Mouse (Mus musculus) MEL (cell line): ENCODE measurements at regions not wholly inside any gene's neighbourhood (a gene's known extent, or its start where the extent isn't known, plus 50 kb on each side); places are given as distances from the start of the nearest gene placed in this dataset.

Source experiments
- CHD1 ChIP-seq: IDR thresholded peaks from 2 replicates; pipeline ENCODE4 v1.6.1; 2012; ENCODE audit warnings: low read depth, mild to moderate bottlenecking, inconsistent platforms, low read length, improper control_type of control experiment
- CTCF ChIP-seq, 3 experiments: IDR thresholded peaks in 2 of 3; conservative IDR thresholded peaks in 1 of 3; 2 replicates each; pipeline ENCODE4 v1.5.1; 2011 to 2012; ENCODE audit warnings: low read length in 3 of 3, low read depth in 2 of 3, mild to moderate bottlenecking in 2 of 3, improper control_type of control experiment in 1 of 3, inconsistent platforms in 1 of 3, mixed read lengths in 1 of 3, moderate library complexity in 1 of 3; ENCODE audit not compliant: control insufficient read depth in 1 of 3, insufficient read depth in 1 of 3, poor library complexity in 1 of 3, severe bottlenecking in 1 of 3
- EP300 ChIP-seq, 2 experiments: IDR thresholded peaks; 2 replicates each; pipeline ENCODE4 v1.6.1; 2011; ENCODE audit warnings: improper control_type of control experiment in 2 of 2, low read length in 2 of 2, low read depth in 1 of 2, mild to moderate bottlenecking in 1 of 2
- GABPA ChIP-seq: IDR thresholded peaks from 2 replicates; pipeline ENCODE4 v1.6.1; 2012; ENCODE audit warnings: low read depth, mild to moderate bottlenecking, inconsistent platforms, low read length, improper control_type of control experiment, moderate library complexity
- MAFK ChIP-seq: IDR thresholded peaks from 2 replicates; pipeline ENCODE4 v1.6.1; 2011; ENCODE audit warnings: low read depth, mild to moderate bottlenecking, low read length, improper control_type of control experiment, borderline replicate concordance
- MAX ChIP-seq: IDR thresholded peaks from 2 replicates; pipeline ENCODE4 v1.6.1; 2011; ENCODE audit warnings: low read length, improper control_type of control experiment
- NRF1 ChIP-seq: IDR thresholded peaks from 2 replicates; pipeline ENCODE4 v1.6.1; 2014; ENCODE audit warnings: low read depth, mild to moderate bottlenecking, inconsistent platforms, low read length, improper control_type of control experiment, moderate library complexity; ENCODE audit not compliant: poor library complexity, insufficient read depth, severe bottlenecking
- POLR2A ChIP-seq, 2 experiments: IDR thresholded peaks; 2 replicates each; pipeline ENCODE4 v1.6.1; 2011 to 2012; ENCODE audit warnings: low read length in 2 of 2, mild to moderate bottlenecking in 2 of 2, control low read depth in 1 of 2, improper control_type of control experiment in 1 of 2, low read depth in 1 of 2, moderate library complexity in 1 of 2; ENCODE audit not compliant: control insufficient read depth in 1 of 2, insufficient read depth in 1 of 2, poor library complexity in 1 of 2
- POLR2AphosphoS5 ChIP-seq: IDR thresholded peaks from 2 replicates; pipeline ENCODE4 v1.6.1; 2012; ENCODE audit warnings: low read depth, borderline replicate concordance, mild to moderate bottlenecking, inconsistent platforms, low read length, moderate library complexity, mixed read lengths
- RCOR1 ChIP-seq: IDR thresholded peaks from 2 replicates; pipeline ENCODE4 v1.6.1; 2012; ENCODE audit warnings: low read depth, mild to moderate bottlenecking, inconsistent platforms, low read length, improper control_type of control experiment
- SMC3 ChIP-seq: IDR thresholded peaks from 2 replicates; pipeline ENCODE4 v1.6.1; 2011; ENCODE audit warnings: low read depth, low read length, improper control_type of control experiment
- USF1 ChIP-seq: IDR thresholded peaks from 2 replicates; pipeline ENCODE4 v1.6.1; 2014; ENCODE audit warnings: low read depth, mild to moderate bottlenecking, inconsistent platforms, low read length, improper control_type of control experiment, moderate library complexity
- USF2 ChIP-seq, 2 experiments: IDR thresholded peaks; 2 replicates each; pipeline ENCODE4 v1.6.1; 2011 to 2012; ENCODE audit warnings: improper control_type of control experiment in 2 of 2, low read length in 2 of 2, borderline replicate concordance in 1 of 2, inconsistent platforms in 1 of 2, low read depth in 1 of 2, mild to moderate bottlenecking in 1 of 2; ENCODE audit not compliant: insufficient read depth in 1 of 2

DNA sequence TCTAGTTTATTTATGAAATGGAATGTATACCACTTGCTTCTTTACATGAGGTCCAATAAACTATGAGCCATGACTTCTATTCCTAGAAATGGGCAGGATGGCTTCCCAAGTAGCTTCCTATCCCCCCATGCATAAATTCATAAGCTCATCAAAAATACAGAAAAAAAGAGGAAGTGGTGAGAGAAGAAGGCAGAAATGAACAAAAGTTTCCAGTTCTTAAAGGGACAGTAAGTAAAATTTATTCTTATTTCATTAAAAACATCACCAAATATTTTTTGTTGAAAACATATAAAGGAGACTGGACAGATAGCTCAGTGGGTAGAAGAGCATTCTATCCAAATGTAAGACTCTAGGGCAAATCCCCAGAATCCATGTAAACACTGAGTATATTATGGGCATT is 554.0 kb upstream of the Klf4 start:
- TF ChIP-seq NRF1 (no peak), CTCF (IDR thresholded peaks at IDR 0.05 in 2 of 3, conservative IDR thresholded peaks at IDR 0.05 in 1 of 3; ENCODE audit: control insufficient read depth in 1 of 3, insufficient read depth in 1 of 3, low read depth in 2 of 3, low read length in 3 of 3, poor library complexity in 1 of 3, severe bottlenecking in 1 of 3) (no peak), POLR2AphosphoS5 (no peak), POLR2A (IDR thresholded peaks at IDR 0.05; ENCODE audit: control insufficient read depth in 1 of 2, insufficient read depth in 1 of 2, low read depth in 1 of 2, low read length in 2 of 2, poor library complexity in 1 of 2) (no peak), USF2 (IDR thresholded peaks at IDR 0.05; ENCODE audit: borderline replicate concordance in 1 of 2, insufficient read depth in 1 of 2, low read depth in 1 of 2, low read length in 2 of 2) (no peak), GABPA (no peak), USF1 (no peak), MAFK (no peak), CHD1 (no peak), SMC3 (no peak), MAX (no peak), RCOR1 (no peak), EP300 (IDR thresholded peaks at IDR 0.05; ENCODE audit: low read depth in 1 of 2, low read length in 2 of 2) (no peak)
